Mouse (Mus musculus) hindbrain, embryonic 10.5 days (tissue): ENCODE measurements at regions not wholly inside any gene's neighbourhood (a gene's known extent, or its start where the extent isn't known, plus 50 kb on each side); places are given as distances from the start of the nearest gene placed in this dataset.
A peak's percentile ranks its signal among the peaks of the same experiment; 100 is the strongest.

Source experiments
- DNase-seq: peaks from one replicate; pipeline ENCODE4 v3.0.0-alpha.2; 2017; ENCODE audit warnings: low spot score
- H3K27ac ChIP-seq: fragments of 300-500 bp; sonication (generic); 2 replicates; pipeline ENCODE4 v1.5.1; 2016; ENCODE audit warnings: mild to moderate bottlenecking, moderate library complexity
- H3K27me3 ChIP-seq: fragments of 300-500 bp; sonication (generic); 2 replicates; pipeline ENCODE4 v1.6.1; 2016; ENCODE audit warnings: mild to moderate bottlenecking; ENCODE audit not compliant: poor library complexity, insufficient read depth, severe bottlenecking
- H3K36me3 ChIP-seq: fragments of 300-500 bp; sonication (generic); 2 replicates; pipeline ENCODE4 v1.6.1; 2016; ENCODE audit warnings: mild to moderate bottlenecking, moderate library complexity
- H3K4me1 ChIP-seq: fragments of 300-500 bp; sonication (generic); replicated peaks from 2 replicates; pipeline ENCODE4 v1.6.1; 2016; ENCODE audit warnings: mild to moderate bottlenecking
- H3K4me3 ChIP-seq: fragments of 300-500 bp; sonication (generic); 2 replicates; pipeline ENCODE4 v1.5.1; 2016; ENCODE audit warnings: mild to moderate bottlenecking, moderate library complexity
- H3K9me3 ChIP-seq: fragments of 300-500 bp; sonication (generic); 2 replicates; pipeline ENCODE4 v1.6.1; 2016; ENCODE audit warnings: mild to moderate bottlenecking, moderate library complexity
- WGBS: fragments of 180-500 bp; shearing (Covaris S2); methylation state at CpG from one replicate; pipeline ENCODE4 v1.1.7; 2016; 5-methylcytosine and 5-hydroxymethylcytosine counted together

DNA sequence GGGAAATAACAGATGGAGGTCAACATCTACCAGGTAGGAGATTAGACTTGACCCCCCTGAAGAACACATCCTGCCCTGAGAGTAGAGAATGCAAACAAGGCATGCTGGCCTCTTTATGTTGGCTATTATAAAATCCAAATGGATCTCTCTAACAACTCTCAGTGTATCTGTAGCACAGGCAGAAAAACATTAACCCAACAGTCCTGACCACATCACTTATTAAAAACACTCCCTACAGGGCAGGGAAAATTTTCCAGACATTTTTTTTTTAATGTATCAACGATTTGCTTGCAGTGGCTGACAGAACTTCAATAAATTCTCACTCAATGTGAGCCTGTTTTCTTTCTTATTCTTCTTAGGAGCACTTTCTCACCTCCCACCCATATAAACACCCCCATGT, 511.4 kb downstream of the Cdk5rap2 start:
- DNase-seq, result no peak
- H3K4me3 ChIP-seq, result no peak overlapping the region
- no peaks in the 10 kb centered on the region for H3K36me3 ChIP-seq
- H3K4me1 ChIP-seq, result no peaks in the 10 kb centered on the region
- H3K27me3 ChIP-seq, result no peaks in the 10 kb centered on the region
- no peak overlapping the region for H3K27ac ChIP-seq
- WGBS, result 83% methylated on average over 1 of the region's 1 CpGs
- H3K9me3 ChIP-seq, result no peaks in the 10 kb centered on the region

- no peaks in the 10 kb centered on the region for H3K9me3 ChIP-seq
These were observed 514.1 kb downstream of the Cdk5rap2 start for GRCm38 (mm10) chr4:69896111-69896510.

DNA sequence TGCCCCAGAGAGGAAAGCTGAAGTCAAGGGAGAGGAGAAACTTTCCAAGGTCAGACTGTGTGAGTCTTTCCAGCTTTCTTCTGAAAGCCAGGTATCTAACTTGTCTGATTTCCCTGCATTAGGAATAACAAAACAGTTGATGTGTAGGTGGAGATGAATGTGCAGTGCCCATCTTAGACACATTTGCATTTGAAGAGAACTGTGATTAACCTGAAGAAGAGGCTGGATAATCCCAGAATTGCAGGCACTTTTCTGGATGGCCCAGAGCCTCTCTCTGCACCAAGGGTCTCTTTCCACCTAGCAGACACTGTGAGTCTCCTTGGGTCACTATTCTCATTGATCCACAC, 517.4 kb downstream of the Cdk5rap2 start:
- DNase-seq, result no peak
- no peaks in the 10 kb centered on the region for H3K36me3 ChIP-seq
- no peak overlapping the region; the same call in 1 of the 2 replicates for H3K27ac ChIP-seq
- H3K27me3 ChIP-seq, result no peaks in the 10 kb centered on the region
- no peaks in the 10 kb centered on the region for H3K9me3 ChIP-seq
- peaks cover 27% of the 10 kb centered on the region for H3K4me1 ChIP-seq
- H3K4me3 ChIP-seq, result no peak overlapping the region

More at GRCm38 (mm10) chr4:69896111-69896510, 514.1 kb downstream of the Cdk5rap2 start:
- H3K27me3 ChIP-seq, result no peaks in the 10 kb centered on the region
- WGBS, result 79% methylated on average over 1 of the region's 1 CpGs
- no peak for DNase-seq
- H3K27ac ChIP-seq, result no peak overlapping the region
- no peaks in the 10 kb centered on the region for H3K36me3 ChIP-seq
- H3K4me1 ChIP-seq, result peaks cover 19% of the 10 kb centered on the region
- no peak overlapping the region for H3K4me3 ChIP-seq

- WGBS, result 47% methylated on average over 8 of the region's 8 CpGs
- H3K4me1 ChIP-seq, result peaks cover 27% of the 10 kb centered on the region
- no peaks in the 10 kb centered on the region for H3K36me3 ChIP-seq
- DNase-seq, result peak; percentile 44
- H3K4me3 ChIP-seq, result no peak overlapping the region
- no peaks in the 10 kb centered on the region for H3K27me3 ChIP-seq
- no peak overlapping the region; the same call in 1 of the 2 replicates for H3K27ac ChIP-seq
- no peaks in the 10 kb centered on the region for H3K9me3 ChIP-seq
These were observed 518.1 kb downstream of the Cdk5rap2 start for GRCm38 (mm10) chr4:69891898-69892828.

DNA sequence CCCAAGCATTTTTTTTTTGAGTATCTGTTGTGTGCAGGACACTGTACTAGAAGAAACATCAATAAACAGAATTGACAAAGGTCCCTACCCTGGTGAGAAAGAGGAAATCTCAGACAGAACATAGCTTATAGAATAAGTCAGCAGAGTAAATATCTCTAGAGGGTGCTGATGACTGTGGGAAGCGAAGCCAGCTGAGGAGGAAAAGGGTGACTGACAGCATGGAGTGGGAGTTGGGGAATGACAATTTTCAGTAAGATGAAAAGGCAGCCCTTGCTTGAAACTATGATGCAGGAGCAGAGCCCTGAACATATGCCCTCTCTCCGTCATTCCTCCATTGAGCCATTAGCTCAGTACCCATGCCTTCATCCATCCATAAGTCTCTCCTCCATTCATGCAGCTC, 519.6 kb downstream of the Cdk5rap2 start:
- no peak overlapping the region for H3K4me3 ChIP-seq
- H3K9me3 ChIP-seq, result no peaks in the 10 kb centered on the region
- peaks cover 27% of the 10 kb centered on the region for H3K4me1 ChIP-seq
- 61% methylated on average over 2 of the region's 2 CpGs for WGBS
- no peaks in the 10 kb centered on the region for H3K27me3 ChIP-seq
- H3K36me3 ChIP-seq, result no peaks in the 10 kb centered on the region
- H3K27ac ChIP-seq, result no peak overlapping the region
- DNase-seq, result no peak

DNA sequence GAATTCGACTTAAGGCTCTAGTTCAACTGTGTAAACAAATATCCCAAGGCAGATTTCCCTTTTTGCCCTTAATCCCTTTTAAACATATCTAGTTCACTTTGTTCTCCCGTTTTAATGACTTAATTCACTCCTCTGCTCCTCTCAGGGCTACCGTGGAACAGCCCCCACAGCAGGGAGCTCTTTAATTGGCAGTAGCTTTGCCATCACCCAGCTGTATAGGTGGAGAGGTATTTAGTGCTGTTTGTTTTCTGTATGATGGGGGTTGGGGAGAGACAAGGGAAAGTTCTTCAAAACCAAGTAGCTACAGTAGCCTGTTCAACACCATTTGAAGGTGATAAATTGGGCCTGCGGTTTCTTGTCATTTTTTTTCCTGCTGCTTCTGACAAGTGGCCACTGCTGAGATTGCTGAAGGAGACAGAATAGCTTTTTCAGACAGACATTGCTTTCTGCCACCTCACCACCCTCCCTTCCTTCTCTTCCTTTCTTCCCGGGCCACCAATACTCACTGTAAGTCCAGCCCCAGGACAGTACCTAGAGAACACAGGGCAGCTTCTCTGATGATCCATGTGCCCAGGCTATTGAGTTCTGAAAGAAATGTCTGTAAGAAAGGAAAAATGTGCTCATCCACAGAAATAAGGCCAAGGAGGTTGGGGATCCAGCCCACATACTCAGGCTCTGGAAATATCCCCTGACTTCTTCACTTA, 520.2 kb downstream of the Cdk5rap2 start:
- no peak overlapping the region for H3K27ac ChIP-seq
- no peak overlapping the region for H3K4me3 ChIP-seq
- no peaks in the 10 kb centered on the region for H3K36me3 ChIP-seq
- peaks cover 27% of the 10 kb centered on the region for H3K4me1 ChIP-seq
- WGBS, result 36% methylated on average over 5 of the region's 5 CpGs
- H3K27me3 ChIP-seq, result no peaks in the 10 kb centered on the region
- no peaks in the 10 kb centered on the region for H3K9me3 ChIP-seq
- no peak for DNase-seq

GRCm38 (mm10) chr4:69876734-69877133, 533.5 kb downstream of the Cdk5rap2 start:
- Histone ChIP-seq H3K9me3 (no peaks in the 10 kb centered on the region), H3K4me1 (no peaks in the 10 kb centered on the region), H3K4me3 (no peak overlapping the region), H3K36me3 (no peaks in the 10 kb centered on the region), H3K27me3 (no peaks in the 10 kb centered on the region), H3K27ac (no peak overlapping the region)
- WGBS, result 72% methylated on average over 2 of the region's 2 CpGs
- DNase-seq, result no peak

DNA sequence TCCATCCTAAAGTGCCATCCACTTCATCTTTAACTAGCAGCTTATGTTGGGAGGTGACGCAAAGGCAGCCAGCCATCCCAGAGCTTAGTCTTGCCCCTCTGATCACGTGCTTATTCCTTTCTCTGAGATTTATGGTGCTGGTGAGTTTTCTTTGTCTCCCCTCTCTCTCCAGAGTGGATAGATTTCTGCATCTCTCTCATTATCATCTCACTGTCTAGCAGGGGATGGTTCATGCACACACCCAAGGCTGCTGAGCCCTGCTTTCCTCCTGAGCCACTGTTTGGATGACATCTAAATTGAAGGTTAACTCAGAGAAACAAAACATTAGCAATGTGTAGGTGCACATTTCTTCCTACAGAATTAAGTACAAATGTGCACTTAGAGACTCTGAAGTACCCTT, 539.6 kb downstream of the Cdk5rap2 start:
- 76% methylated on average over 2 of the region's 2 CpGs for WGBS
- no peaks in the 10 kb centered on the region for H3K27me3 ChIP-seq

GRCm38 (mm10) chr4:69855001-69855400, 555.2 kb downstream of the Cdk5rap2 start:
- Histone ChIP-seq H3K27ac (no peak overlapping the region), H3K27me3 (no peaks in the 10 kb centered on the region)
- WGBS, result 93% methylated on average over 13 of the region's 13 CpGs

More for the DNA sequence above, 539.6 kb downstream of the Cdk5rap2 start:
- H3K4me1 ChIP-seq, result no peaks in the 10 kb centered on the region
- no peaks in the 10 kb centered on the region for H3K9me3 ChIP-seq
- DNase-seq, result no peak
- no peak overlapping the region for H3K4me3 ChIP-seq
- H3K36me3 ChIP-seq, result no peaks in the 10 kb centered on the region
- H3K27ac ChIP-seq, result no peak overlapping the region

GRCm38 (mm10) chr4:69852637-69853036, 557.6 kb downstream of the Cdk5rap2 start:
- Histone ChIP-seq H3K27ac (no peak overlapping the region), H3K4me1 (no peaks in the 10 kb centered on the region), H3K27me3 (no peaks in the 10 kb centered on the region), H3K36me3 (no peaks in the 10 kb centered on the region), H3K4me3 (no peak overlapping the region), H3K9me3 (no peaks in the 10 kb centered on the region)
- no peak for DNase-seq
- 44% methylated on average over 1 of the region's 1 CpGs for WGBS

More at GRCm38 (mm10) chr4:69855001-69855400, 555.2 kb downstream of the Cdk5rap2 start:
- no peak overlapping the region for H3K4me3 ChIP-seq
- no peaks in the 10 kb centered on the region for H3K9me3 ChIP-seq
- no peak for DNase-seq
- no peaks in the 10 kb centered on the region for H3K4me1 ChIP-seq
- H3K36me3 ChIP-seq, result no peaks in the 10 kb centered on the region

GRCm38 (mm10) chr4:69849423-69849822, 560.8 kb downstream of the Cdk5rap2 start:
- 90% methylated on average over 3 of the region's 3 CpGs for WGBS
- no peak overlapping the region for H3K27ac ChIP-seq
- H3K4me3 ChIP-seq, result no peak overlapping the region
- no peaks in the 10 kb centered on the region for H3K4me1 ChIP-seq
- H3K9me3 ChIP-seq, result no peaks in the 10 kb centered on the region
- no peaks in the 10 kb centered on the region for H3K36me3 ChIP-seq
- no peaks in the 10 kb centered on the region for H3K27me3 ChIP-seq
- DNase-seq, result no peak

GRCm38 (mm10) chr4:69839868-69840267, 570.4 kb downstream of the Cdk5rap2 start:
- H3K4me3 ChIP-seq, result no peak overlapping the region
- no peaks in the 10 kb centered on the region for H3K36me3 ChIP-seq
- H3K27ac ChIP-seq, result no peak overlapping the region
- no peaks in the 10 kb centered on the region for H3K27me3 ChIP-seq
- no peak for DNase-seq
- H3K9me3 ChIP-seq, result no peaks in the 10 kb centered on the region
- 71% methylated on average over 9 of the region's 9 CpGs for WGBS
- peaks cover 7% of the 10 kb centered on the region; the same call in 1 of the 2 replicates for H3K4me1 ChIP-seq

DNA sequence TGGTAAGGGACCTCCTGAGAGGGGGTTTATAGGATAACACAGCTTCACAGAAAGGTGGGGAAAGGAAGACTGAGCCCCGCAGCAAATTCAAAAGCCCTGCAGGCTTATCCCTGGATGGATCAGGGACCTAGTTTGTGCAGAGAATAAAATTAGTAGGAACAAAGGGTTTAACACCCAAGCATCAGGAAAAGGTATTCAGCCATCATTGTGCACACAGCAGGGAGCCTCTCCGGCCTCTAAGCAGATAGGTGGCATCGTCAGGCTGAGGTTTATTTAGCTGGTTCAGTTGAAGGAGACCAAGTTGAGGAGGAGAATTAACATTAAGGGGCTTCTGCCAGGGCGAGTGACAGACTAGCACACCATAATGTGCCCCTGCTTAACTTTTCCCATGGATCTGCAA, 571.3 kb downstream of the Cdk5rap2 start:
- peaks cover 7% of the 10 kb centered on the region; the same call in 1 of the 2 replicates for H3K4me1 ChIP-seq
- no peaks in the 10 kb centered on the region for H3K36me3 ChIP-seq
- no peaks in the 10 kb centered on the region for H3K9me3 ChIP-seq
- H3K27me3 ChIP-seq, result no peaks in the 10 kb centered on the region
- no peak overlapping the region for H3K27ac ChIP-seq
- WGBS, result 29% methylated on average over 4 of the region's 4 CpGs
- no peak for DNase-seq
- no peak overlapping the region for H3K4me3 ChIP-seq
